Mouse (Mus musculus) kidney, adult 2 months (tissue): Measurements from ENCODE around the gene Slc29a2.

Experiments
- CTCF ChIP-seq: fragments of 200-500 bp; conservative IDR thresholded peaks from 2 replicates; pipeline ENCODE4 v1.5.1; 2011; ENCODE audit warnings: low read depth, mild to moderate bottlenecking, control low read depth, low read length, moderate library complexity, mixed read lengths; ENCODE audit not compliant: insufficient read depth, insufficient read length
- POLR2A ChIP-seq: fragments of 200-500 bp; IDR thresholded peaks from one replicate; pipeline ENCODE4 v1.6.1; 2011; ENCODE audit warnings: low read depth, low read length, control low read depth

DNA sequence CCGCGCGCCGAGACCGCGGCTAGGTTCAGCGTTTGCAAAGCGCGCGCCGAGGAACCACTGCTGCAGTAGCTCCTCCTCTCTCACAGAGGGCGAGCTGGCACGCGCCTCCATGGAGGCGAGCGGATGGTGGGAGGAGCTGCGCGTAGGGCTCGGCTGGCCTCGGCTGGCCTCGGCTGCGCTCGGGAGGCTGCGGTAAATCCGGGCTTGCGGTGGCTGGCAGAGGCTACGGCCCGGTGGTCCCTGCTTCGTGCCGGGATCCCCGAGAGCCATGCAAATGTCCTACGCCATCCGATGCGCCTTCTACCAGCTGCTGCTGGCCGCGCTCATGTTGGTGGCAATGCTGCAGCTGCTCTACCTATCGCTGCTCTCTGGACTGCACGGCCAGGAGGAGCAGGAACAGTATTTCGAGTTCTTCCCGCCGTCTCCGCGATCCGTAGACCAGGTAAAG is 15.1 kb downstream of the Slc29a2 start, which contains the start of the genes B4gat1 and AC124502.3:
- TF ChIP-seq CTCF: peak; percentile 40; the same call in 1 of the 2 replicates
- TF ChIP-seq POLR2A: no peak
